Mouse (Mus musculus) olfactory bulb, adult 2 months (tissue): Measurements from ENCODE around the gene Cdh16.

Source experiments
- CTCF ChIP-seq: fragments of 200-500 bp; IDR thresholded peaks from 2 replicates; pipeline ENCODE4 v1.5.1; 2012; ENCODE audit warnings: low read depth, mild to moderate bottlenecking, low read length, moderate library complexity; ENCODE audit not compliant: insufficient read depth
- POLR2A ChIP-seq: fragments of 200-500 bp; IDR thresholded peaks from 2 replicates; pipeline ENCODE4 v1.6.1; 2012; ENCODE audit warnings: mild to moderate bottlenecking, low read depth, low read length, moderate library complexity; ENCODE audit not compliant: insufficient read depth

GRCm38 (mm10) chr8:104611613-104612012 is 12.6 kb downstream of the Cdh16 start:
- TF ChIP-seq POLR2A: no peak
- no peak for TF ChIP-seq CTCF
